35 mouse cellular contexts compared by ENCODE assay signal in genomic region chr5:36056921-36057320, GRCm38 (mm10).
"Had no signal": no experiment of that assay in that cellular context is flagged by ENCODE, and none has a peak within 500 bp of the region (broad histone marks: within the 10 kb centered on the region; RNA-seq: fewer than 3 reads in every experiment).

No protein-coding gene starts in this region.

- H3K4me2 ChIP-seq: heart, embryonic 11.5 days; heart, embryonic 12.5 days; heart, embryonic 13.5 days; heart, embryonic 15.5 days; hindbrain, embryonic 12.5 days; hindbrain, embryonic 13.5 days; hindbrain, embryonic 14.5 days; hindbrain, embryonic 15.5 days; intestine, embryonic 15.5 days; kidney, embryonic 15.5 days had no signal

- H3K9me3 ChIP-seq: heart, embryonic 10.5 days; heart, embryonic 15.5 days; hindbrain, embryonic 12.5 days; hindbrain, embryonic 15.5 days; intestine, embryonic 15.5 days; kidney, embryonic 15.5 days had no signal

- H3K9ac ChIP-seq: heart, embryonic 12.5 days; heart, embryonic 13.5 days; heart, embryonic 15.5 days; hindbrain, embryonic 12.5 days; hindbrain, embryonic 13.5 days; hindbrain, embryonic 14.5 days; hindbrain, embryonic 15.5 days; intestine, embryonic 15.5 days; kidney, embryonic 15.5 days had no signal

- DNase-seq: heart, postnatal 10 days; heart, postnatal 14 days; heart, postnatal 36 days; heart, postnatal 4 days; kidney, adult 11 months; kidney, adult 18-20 months; kidney, adult 2 months; kidney, adult 8-10 months; kidney, adult 9 months; kidney, postnatal 10 days; kidney, postnatal 14 days; kidney, postnatal 25 days; kidney, postnatal 36 days; kidney, postnatal 4 days; layer of hippocampus, adult 9-11 months; layer of hippocampus, postnatal 36 days had no signal

- ATAC-seq: hindbrain, embryonic 16.5 days; hindbrain, postnatal 0 days; inflammation-experienced regulatory T-cells, adult 6 months; intestine, embryonic 15.5 days; intestine, embryonic 16.5 days; intestine, postnatal 0 days had no signal

- H3K27me3 ChIP-seq: heart, embryonic 12.5 days; heart, embryonic 13.5 days; heart, embryonic 15.5 days; hindbrain, embryonic 13.5 days; hindbrain, embryonic 15.5 days; intestine, embryonic 15.5 days had no signal

- H3K4me1 ChIP-seq: heart, embryonic 12.5 days; heart, embryonic 13.5 days; heart, embryonic 15.5 days; hindbrain, embryonic 15.5 days had no signal

- H3K36me3 ChIP-seq: hindbrain, embryonic 12.5 days; hindbrain, embryonic 15.5 days; intestine, embryonic 15.5 days had no signal

- H3K27ac ChIP-seq: heart, embryonic 10.5 days; heart, embryonic 13.5 days; heart, embryonic 15.5 days; hindbrain, embryonic 10.5 days; hindbrain, embryonic 12.5 days; hindbrain, embryonic 13.5 days; hindbrain, embryonic 14.5 days; hindbrain, embryonic 15.5 days; hindbrain, postnatal 0 days; intestine, embryonic 15.5 days; kidney, embryonic 15.5 days; kidney, postnatal 0 days; layer of hippocampus, adult 2 months had no signal

- H3K4me3 ChIP-seq: heart, embryonic 10.5 days; heart, embryonic 12.5 days; heart, embryonic 13.5 days; heart, embryonic 15.5 days; hindbrain, embryonic 10.5 days; hindbrain, embryonic 12.5 days; hindbrain, embryonic 13.5 days; hindbrain, embryonic 15.5 days; intestine, embryonic 15.5 days; kidney, embryonic 15.5 days; layer of hippocampus, adult 2 months had no signal
